In the genomic region with DNA sequence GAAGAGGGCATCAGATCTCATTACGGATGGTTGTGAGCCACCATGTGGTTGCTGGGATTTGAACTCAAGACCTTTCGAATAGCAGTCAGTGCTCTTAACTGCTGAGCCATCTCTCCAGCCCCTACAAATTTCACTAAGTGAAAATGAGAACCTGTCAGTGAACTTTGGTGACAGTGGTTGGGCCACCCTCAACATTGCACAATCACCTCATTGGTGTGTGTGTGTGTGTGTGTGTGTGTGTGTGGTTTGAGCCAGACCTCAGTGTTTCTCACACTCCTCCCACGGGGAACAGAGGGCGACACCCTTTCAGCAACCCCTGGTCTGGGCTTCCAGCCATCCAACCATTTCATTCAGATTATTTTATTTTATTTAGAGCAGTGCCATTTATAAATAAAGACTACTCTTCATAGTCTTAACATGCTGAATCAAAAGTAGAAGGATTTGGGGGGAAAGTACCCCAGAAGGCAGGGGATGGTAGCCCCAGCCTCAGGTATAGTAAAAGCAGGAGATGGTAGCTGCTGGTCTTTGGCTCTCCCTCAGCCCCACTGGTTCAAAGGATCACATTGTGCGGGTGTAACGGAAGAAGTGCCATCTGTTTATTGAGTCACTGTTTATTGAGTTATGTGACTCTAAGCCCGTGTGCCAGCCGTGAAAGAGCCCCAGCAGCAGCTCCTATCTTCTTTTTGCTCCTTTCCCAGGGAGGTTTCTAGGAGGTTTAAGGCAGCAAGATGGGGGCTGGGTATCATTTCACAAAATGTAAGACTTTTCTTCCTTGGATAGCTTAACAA, we compare ENCODE assay signal across 9 mouse cellular contexts. TPM values are rescaled to one million over a fixed set of nuclear protein-coding genes. Genes with fewer than 3 reads are reported as not detected.
DNase-seq lines count a peak whose midpoint lies in the region; ATAC-seq and TF ChIP-seq lines count a peak whose summit lies in the region.
"Had no signal": no experiment of that assay in that cellular context is flagged by ENCODE, and none has a peak within 500 bp of the region (broad histone marks: within the 10 kb centered on the region; RNA-seq: fewer than 3 reads in every experiment).

No protein-coding gene starts in this region.

- no peak overlapping the region for H3K4me3 ChIP-seq in hindbrain, embryonic 15.5 days
- H3K4me3 ChIP-seq in hindbrain, embryonic 11.5 days (ENCODE audit: low read depth, low read length) = no peak overlapping the region
- no peak overlapping the region for H3K4me3 ChIP-seq in MEL (ENCODE audit: control insufficient read depth in 1 of 2, insufficient read depth in 1 of 2, low read depth in 2 of 2, low read length in 2 of 2)
- H3K4me3 ChIP-seq in lung, postnatal 0 days (ENCODE audit: low read depth, low read length) = no peak overlapping the region

- H3K9me3 ChIP-seq in hindbrain, embryonic 15.5 days = no peaks in the 10 kb centered on the region
- no peaks in the 10 kb centered on the region for H3K9me3 ChIP-seq in hindbrain, embryonic 11.5 days (ENCODE audit: control insufficient read depth, low read length)
- no peaks in the 10 kb centered on the region for H3K9me3 ChIP-seq in MEL (replicated peaks; ENCODE audit: insufficient read depth, low read length)
- no peaks in the 10 kb centered on the region for H3K9me3 ChIP-seq in lung, postnatal 0 days (ENCODE audit: low read length)

- no peaks in the 10 kb centered on the region for H3K27me3 ChIP-seq in hindbrain, embryonic 15.5 days
- no peaks in the 10 kb centered on the region for H3K27me3 ChIP-seq in hindbrain, embryonic 11.5 days (ENCODE audit: control insufficient read depth, insufficient read depth, low read length)
- H3K27me3 ChIP-seq in MEL (ENCODE audit: control insufficient read depth in 1 of 2, insufficient read depth in 2 of 2, low read length in 2 of 2) = no peaks in the 10 kb centered on the region; a peak in 2 of 4 replicates
- no peaks in the 10 kb centered on the region for H3K27me3 ChIP-seq in lung, postnatal 0 days (replicated peaks; ENCODE audit: insufficient read depth, low read length)

- TF ChIP-seq CTCF in MEL (IDR thresholded peaks at IDR 0.05 in 2 of 3, conservative IDR thresholded peaks at IDR 0.05 in 1 of 3; ENCODE audit: control insufficient read depth in 1 of 3, insufficient read depth in 1 of 3, low read depth in 2 of 3, low read length in 3 of 3, poor library complexity in 1 of 3, severe bottlenecking in 1 of 3) = no peak
- no peak for TF ChIP-seq CTCF in lung, postnatal 0 days (IDR thresholded peaks at IDR 0.05)

- ATAC-seq in hindbrain, embryonic 15.5 days (ENCODE audit: low FRiP score, low read depth) = no peak
- no peak for ATAC-seq in hindbrain, embryonic 11.5 days (ENCODE audit: low FRiP score)
- peak; percentile 79 for ATAC-seq in lung, postnatal 0 days
- no peak for ATAC-seq in activated CD4-positive, CD25-positive, alpha-beta regulatory T cell, adult 4 months

- H3K4me1 ChIP-seq in hindbrain, embryonic 15.5 days (replicated peaks) = peaks cover 5% of the 10 kb centered on the region; the same call in 1 of the 2 replicates
- no peaks in the 10 kb centered on the region for H3K4me1 ChIP-seq in hindbrain, embryonic 11.5 days (replicated peaks; ENCODE audit: control insufficient read depth, insufficient read depth, low read length)
- H3K4me1 ChIP-seq in MEL (ENCODE audit: control insufficient read depth in 1 of 2, insufficient read depth in 2 of 2, low read length in 2 of 2) = peaks cover 0 to 6% of the 10 kb centered on the region in 2 experiments; a peak in 2 of 4 replicates
- peaks cover 15% of the 10 kb centered on the region; the same call in 1 of the 2 replicates for H3K4me1 ChIP-seq in lung, postnatal 0 days (ENCODE audit: insufficient read depth, low read depth, low read length)

- no peak for TF ChIP-seq EP300 in MEL (IDR thresholded peaks at IDR 0.05; ENCODE audit: low read depth in 1 of 2, low read length in 2 of 2)
- no peak for TF ChIP-seq EP300 in lung, postnatal 0 days (IDR thresholded peaks at IDR 0.05)

- H3K4me2 ChIP-seq in hindbrain, embryonic 15.5 days = no peak overlapping the region
- no peak overlapping the region for H3K4me2 ChIP-seq in hindbrain, embryonic 11.5 days (replicated peaks; ENCODE audit: low read depth, low read length)
- H3K4me2 ChIP-seq in lung, postnatal 0 days (replicated peaks; ENCODE audit: low read depth, low read length) = no peak overlapping the region

- WGBS in hindbrain, embryonic 15.5 days = 68% methylated on average over 8 of the region's 8 CpGs
- 69% methylated on average over 8 of the region's 8 CpGs for WGBS in hindbrain, embryonic 11.5 days
- WGBS in lung, postnatal 0 days = 39% methylated on average over 8 of the region's 8 CpGs

- no peaks in the 10 kb centered on the region for H3K79me2 ChIP-seq in MEL (ENCODE audit: control insufficient read depth, insufficient read depth, low read length, poor library complexity)

- TF ChIP-seq POLR2A in MEL (IDR thresholded peaks at IDR 0.05; ENCODE audit: control insufficient read depth in 1 of 2, insufficient read depth in 1 of 2, low read depth in 1 of 2, low read length in 2 of 2, poor library complexity in 1 of 2) = no peak

- no peak overlapping the region for H3K9ac ChIP-seq in hindbrain, embryonic 15.5 days
- no peak overlapping the region for H3K9ac ChIP-seq in hindbrain, embryonic 11.5 days (ENCODE audit: low read depth, low read length)
- no peak overlapping the region for H3K9ac ChIP-seq in MEL (ENCODE audit: control insufficient read depth, low read depth, low read length, poor library complexity, severe bottlenecking)
- H3K9ac ChIP-seq in lung, postnatal 0 days (replicated peaks; ENCODE audit: low read depth) = no peak overlapping the region

- peak overlapping the region; percentile 27; the same call in 1 of the 2 replicates for H3K27ac ChIP-seq in hindbrain, embryonic 15.5 days (replicated peaks)
- H3K27ac ChIP-seq in hindbrain, embryonic 11.5 days (ENCODE audit: low read depth, low read length) = no peak overlapping the region
- no peak overlapping the region for H3K27ac ChIP-seq in MEL (ENCODE audit: control insufficient read depth, low read depth, low read length)
- peak overlapping the region; percentile 71 for H3K27ac ChIP-seq in lung, postnatal 0 days (ENCODE audit: low read length)

- TF ChIP-seq RAD21 in MEL (IDR thresholded peaks at IDR 0.05; ENCODE audit: low read depth, low read length) = no peak

- DNase-seq in hindbrain, embryonic 11.5 days (ENCODE audit: low spot score) = no peak
- DNase-seq in MEL (ENCODE audit: low read depth, low spot score) = no peak
- DNase-seq in cerebellum, postnatal 10 days = peak; percentile 49 to 55
- peak; percentile 53 for DNase-seq in lung, postnatal 0 days (ENCODE audit: low spot score)
- no peak for DNase-seq in right cerebral cortex, postnatal 10 days (ENCODE audit: low spot score in 2 of 2)

- H3K36me3 ChIP-seq in hindbrain, embryonic 15.5 days = no peaks in the 10 kb centered on the region
- no peaks in the 10 kb centered on the region for H3K36me3 ChIP-seq in hindbrain, embryonic 11.5 days (ENCODE audit: control insufficient read depth, insufficient read depth, low read length)
- H3K36me3 ChIP-seq in MEL (ENCODE audit: control insufficient read depth in 1 of 2, insufficient read depth in 2 of 2, low read length in 2 of 2) = peaks cover 0 to 5% of the 10 kb centered on the region in 2 experiments; a peak in 2 of 4 replicates
- H3K36me3 ChIP-seq in lung, postnatal 0 days (ENCODE audit: insufficient read depth, low read length) = no peaks in the 10 kb centered on the region

TF ChIP-seq in MEL, 35 proteins besides CTCF, POLR2A, EP300 and RAD21:
- no peak for TF ChIP-seq ZKSCAN1 (IDR thresholded peaks at IDR 0.05; ENCODE audit: low read depth, low read length)
- TF ChIP-seq MAFK (IDR thresholded peaks at IDR 0.05; ENCODE audit: borderline replicate concordance, low read depth, low read length) = no peak
- peak; percentile 59; the same call in 1 of the 2 replicates for TF ChIP-seq TBP (IDR thresholded peaks at IDR 0.05; ENCODE audit: low read depth, low read length)
- no peak for TF ChIP-seq MXI1 (IDR thresholded peaks at IDR 0.05; ENCODE audit: low read depth, low read length)
- TF ChIP-seq TCF12 (IDR thresholded peaks at IDR 0.05; ENCODE audit: low read depth, low read length) = no peak
- TF ChIP-seq HCFC1 (IDR thresholded peaks at IDR 0.05; ENCODE audit: low read depth, low read length) = no peak

RNA-seq across cellular contexts. Expression of a gene that starts 2.5 kb away (rescaled TPM):
- not detected in 2 replicates for polyA plus RNA-seq in hindbrain, embryonic 15.5 days (2015; fragmentation: Nextera tagmentation; extraction: Ambion mirVana)
- not detected in 2 replicates for polyA plus RNA-seq in hindbrain, embryonic 11.5 days (2014; fragmentation: Nextera tagmentation; extraction: Ambion mirVana)
- not detected in 2 replicates for total RNA-seq in MEL (2012; rRNA removed)
- not detected for polyA plus RNA-seq in MEL (2012; ENCODE audit: insufficient read depth in 1 of 2, insufficient read length in 2 of 2, low read depth in 1 of 2, low replicate concordance in 2 of 2, missing spikeins in 1 of 2)
- not detected in 2 replicates for polyA plus RNA-seq in lung, postnatal 0 days (2015; fragmentation: Nextera tagmentation; extraction: Ambion mirVana)
- not detected for polyA plus RNA-seq in activated CD4-positive, CD25-positive, alpha-beta regulatory T cell, adult 4 months (2017; shearing (Covaris generic))
- total RNA-seq: layer of hippocampus, postnatal 10 days; midbrain, postnatal 0 days had no signal
- polyA plus RNA-seq: midbrain, postnatal 0 days had no signal

RNA-seq across cellular contexts. Expression of a gene that starts 22.3 kb away (rescaled TPM):
- polyA plus RNA-seq in hindbrain, embryonic 15.5 days (2015; fragmentation: Nextera tagmentation; extraction: Ambion mirVana) = 8.3 and 8.4 TPM in 2 replicates
- polyA plus RNA-seq in hindbrain, embryonic 11.5 days (2014; fragmentation: Nextera tagmentation; extraction: Ambion mirVana) = 12.0 and 12.3 TPM in 2 replicates
- 14.9 and 15.1 TPM in 2 replicates for total RNA-seq in MEL (2012; rRNA removed)
- 10 to 100 TPM; 14.4 to 36.9 TPM for polyA plus RNA-seq in MEL (2012; ENCODE audit: insufficient read depth in 1 of 2, insufficient read length in 2 of 2, low read depth in 1 of 2, low replicate concordance in 2 of 2, missing spikeins in 1 of 2)
- 13.1 and 14.9 TPM in 2 replicates for polyA plus RNA-seq in lung, postnatal 0 days (2015; fragmentation: Nextera tagmentation; extraction: Ambion mirVana)
- polyA plus RNA-seq in activated CD4-positive, CD25-positive, alpha-beta regulatory T cell, adult 4 months (2017; shearing (Covaris generic)) = 10 to 100 TPM; 23.5 to 32.3 TPM

RNA-seq across cellular contexts. Expression of a gene that starts 27.6 kb away (rescaled TPM):
- polyA plus RNA-seq in hindbrain, embryonic 15.5 days (2015; fragmentation: Nextera tagmentation; extraction: Ambion mirVana) = 4.5 and 5.6 TPM in 2 replicates
- polyA plus RNA-seq in hindbrain, embryonic 11.5 days (2014; fragmentation: Nextera tagmentation; extraction: Ambion mirVana) = 11.3 and 13.1 TPM in 2 replicates
- total RNA-seq in MEL (2012; rRNA removed) = 1.9 and 2.8 TPM in 2 replicates
- 1 to 10 TPM in 1 of 2 experiments, not detected in 1; 5.4 TPM for polyA plus RNA-seq in MEL (2012; ENCODE audit: insufficient read depth in 1 of 2, insufficient read length in 2 of 2, low read depth in 1 of 2, low replicate concordance in 2 of 2, missing spikeins in 1 of 2)
- 4.1 and 6.0 TPM in 2 replicates for polyA plus RNA-seq in lung, postnatal 0 days (2015; fragmentation: Nextera tagmentation; extraction: Ambion mirVana)
- 1 to 10 TPM; 6.4 to 8.0 TPM for polyA plus RNA-seq in activated CD4-positive, CD25-positive, alpha-beta regulatory T cell, adult 4 months (2017; shearing (Covaris generic))

Comparison
In these comparisons a context has a peak if more than half of its experiments do, and no peak if none do; other contexts are left out.
1. H3K27ac ChIP-seq: peak in hindbrain, embryonic 15.5 days (single experiment) and lung, postnatal 0 days (single experiment); none in hindbrain, embryonic 11.5 days (single experiment) and MEL (single experiment).
2. DNase-seq: peak in cerebellum, postnatal 10 days (2 of 2) and lung, postnatal 0 days (single experiment); none in hindbrain, embryonic 11.5 days (single experiment), MEL (single experiment) and right cerebral cortex, postnatal 10 days (0 of 2).